Comparison of ENCODE assay signal across 8 mouse cellular contexts in genomic region chr11:87470807-87471698, GRCm38 (mm10).
A peak's percentile ranks its signal among the peaks of the same experiment; 100 is the strongest.
DNase-seq lines count a peak whose midpoint lies in the region; ATAC-seq and TF ChIP-seq lines count a peak whose summit lies in the region.
"Not testable (repeated sequence)": the region's sequence is repeated elsewhere in the genome, so short reads cannot be mapped to it uniquely, and the experiment has no call there.

No protein-coding gene starts in this region.

- WGBS in embryonic facial prominence, embryonic 12.5 days: under 1% methylated on average over 27 of the region's 63 CpGs
- under 1% methylated on average over 24 of the region's 63 CpGs for WGBS in limb, embryonic 11.5 days
- WGBS in midbrain, embryonic 13.5 days: under 1% methylated on average over 31 of the region's 63 CpGs
- WGBS in small intestine, adult 2 months: under 1% methylated on average over 29 of the region's 63 CpGs

- not testable (repeated sequence) for TF ChIP-seq CTCF in small intestine, adult 2 months (IDR thresholded peaks at IDR 0.05; ENCODE audit: extremely low read depth, insufficient read length, insufficient replicate concordance, low read depth, low read length)

- not testable (repeated sequence) for H3K27me3 ChIP-seq in embryonic facial prominence, embryonic 12.5 days; limb, embryonic 11.5 days (ENCODE audit: control insufficient read depth, insufficient read depth, low read length); midbrain, embryonic 13.5 days; small intestine, adult 2 months (ENCODE audit: control insufficient read depth, insufficient read depth, low read length)

- H3K4me1 ChIP-seq in embryonic facial prominence, embryonic 12.5 days; limb, embryonic 11.5 days (ENCODE audit: control insufficient read depth, insufficient read depth, low read length); midbrain, embryonic 13.5 days (replicated peaks); small intestine, adult 2 months (ENCODE audit: control insufficient read depth, insufficient read depth, insufficient read length, low read length): not testable (repeated sequence)

- peak overlapping the region; percentile 33 for H3K4me3 ChIP-seq in embryonic facial prominence, embryonic 12.5 days
- not testable (repeated sequence) for H3K4me3 ChIP-seq in limb, embryonic 11.5 days (ENCODE audit: low read depth, low read length)
- H3K4me3 ChIP-seq in midbrain, embryonic 13.5 days (replicated peaks): peak overlapping the region; percentile 37
- H3K4me3 ChIP-seq in small intestine, adult 2 months (ENCODE audit: low read depth, low read length): peak overlapping the region; percentile 40

- ATAC-seq in embryonic facial prominence, embryonic 12.5 days (ENCODE audit: insufficient number of reproducible peaks, insufficient read depth, low FRiP score, low TSS enrichment): peak; percentile 97
- ATAC-seq in limb, embryonic 11.5 days (ENCODE audit: insufficient number of reproducible peaks, low FRiP score, low TSS enrichment, low read depth): peak; percentile 98
- peak; percentile 99 for ATAC-seq in midbrain, embryonic 13.5 days

- not testable (repeated sequence) for H3K9me3 ChIP-seq in embryonic facial prominence, embryonic 12.5 days; limb, embryonic 11.5 days (ENCODE audit: control insufficient read depth, low read length); midbrain, embryonic 13.5 days

- TF ChIP-seq POLR2A in small intestine, adult 2 months (IDR thresholded peaks at IDR 0.05; ENCODE audit: low read depth, low read length): not testable (repeated sequence)

- peak overlapping the region; percentile 40; the same call in 1 of the 2 replicates for H3K9ac ChIP-seq in embryonic facial prominence, embryonic 12.5 days
- H3K9ac ChIP-seq in limb, embryonic 11.5 days (ENCODE audit: low read length); midbrain, embryonic 13.5 days (replicated peaks): not testable (repeated sequence)

- peak; percentile 89 for DNase-seq in 3134 (ENCODE audit: extremely low read depth, insufficient read length, low spot score)
- DNase-seq in adrenal gland, postnatal 25 days: peak; percentile 68
- peak; percentile 83 to 85 for DNase-seq in heart, adult 18-20 months
- peak; percentile 76 for DNase-seq in kidney, adult 11 months
- DNase-seq in limb, embryonic 11.5 days (ENCODE audit: low spot score): peak; percentile 82

- H3K36me3 ChIP-seq in embryonic facial prominence, embryonic 12.5 days; limb, embryonic 11.5 days (ENCODE audit: control insufficient read depth, insufficient read depth, low read length); midbrain, embryonic 13.5 days; small intestine, adult 2 months (ENCODE audit: control insufficient read depth, insufficient read depth, low read length): not testable (repeated sequence)

- H3K4me2 ChIP-seq in embryonic facial prominence, embryonic 12.5 days (replicated peaks): peak overlapping the region; percentile 58
- peak overlapping the region; percentile 39 for H3K4me2 ChIP-seq in limb, embryonic 11.5 days (ENCODE audit: low read depth, severe bottlenecking)
- peak overlapping the region; percentile 53 for H3K4me2 ChIP-seq in midbrain, embryonic 13.5 days (replicated peaks)

- H3K27ac ChIP-seq in embryonic facial prominence, embryonic 12.5 days; limb, embryonic 11.5 days (replicated peaks; ENCODE audit: low read depth, low read length); small intestine, adult 2 months (ENCODE audit: insufficient read depth, low read depth, low read length): not testable (repeated sequence)
- peak overlapping the region; percentile 47; the same call in 1 of the 2 replicates for H3K27ac ChIP-seq in midbrain, embryonic 13.5 days
